Mouse (Mus musculus) neural tube, embryonic 15.5 days (tissue): ENCODE measurements around the gene Efna2. TPM values are rescaled to one million over a fixed set of nuclear protein-coding genes. Genes with fewer than 3 reads are reported as not detected.
A peak's percentile ranks its signal among the peaks of the same experiment; 100 is the strongest.

Experiments used
- ATAC-seq: fragments of 200-750 bp; cut with Nextera tagmentation; 2 replicates; pipeline ENCODE4 v1.8.0; 2017; ENCODE audit warnings: mild to moderate bottlenecking, moderate TSS enrichment, moderate library complexity; ENCODE audit not compliant: low FRiP score
- H3K27ac ChIP-seq: fragments of 300-500 bp; sonication (generic); replicated peaks from 2 replicates; pipeline ENCODE4 v1.5.1; 2015; ENCODE audit warnings: mild to moderate bottlenecking, inconsistent platforms
- H3K27me3 ChIP-seq: fragments of 300-500 bp; sonication (generic); replicated peaks from 2 replicates; pipeline ENCODE4 v1.6.1; 2015; ENCODE audit warnings: inconsistent platforms
- H3K36me3 ChIP-seq: fragments of 300-500 bp; sonication (generic); 2 replicates; pipeline ENCODE4 v1.6.1; 2015; ENCODE audit warnings: inconsistent platforms
- H3K4me1 ChIP-seq: fragments of 300-500 bp; sonication (generic); 2 replicates; pipeline ENCODE4 v1.6.1; 2015; ENCODE audit warnings: inconsistent platforms
- H3K4me2 ChIP-seq: fragments of 300-500 bp; sonication (generic); 2 replicates; pipeline ENCODE4 v1.6.1; 2015; ENCODE audit warnings: inconsistent platforms, mild to moderate bottlenecking, moderate library complexity
- H3K4me3 ChIP-seq: fragments of 300-500 bp; sonication (generic); replicated peaks from 2 replicates; pipeline ENCODE4 v1.5.1; 2015; ENCODE audit warnings: mild to moderate bottlenecking, inconsistent platforms
- H3K9ac ChIP-seq: fragments of 300-500 bp; sonication (generic); replicated peaks from 2 replicates; pipeline ENCODE4 v1.6.1; 2015; ENCODE audit warnings: mild to moderate bottlenecking, inconsistent platforms
- H3K9me3 ChIP-seq: fragments of 300-500 bp; sonication (generic); replicated peaks from 2 replicates; pipeline ENCODE4 v1.6.1; 2016; ENCODE audit warnings: inconsistent platforms
- WGBS: fragments of 180-500 bp; shearing (Covaris S2); methylation state at CpG from one replicate; pipeline ENCODE4 v1.1.7; 2015; ENCODE audit warnings: mixed read lengths; 5-methylcytosine and 5-hydroxymethylcytosine counted together
- polyA plus RNA-seq: library from polyadenylated mRNA; unstranded; fragments of >200 nt; fragmentation: Nextera tagmentation; extraction: Ambion mirVana; gene quantifications from 2 replicates; pipeline ENCODE4 v1.2.1, GENCODE M21; 2015

Gene Efna2
- polyA plus RNA-seq, 1 experiment from 2014 or later: 31.2 TPM

- ATAC-seq: peak; percentile 36; the same call in 1 of the 2 replicates
- Histone ChIP-seq H3K27ac (peak overlapping the region; percentile 89), H3K36me3 (peaks cover 37% of the 10 kb centered on the region), H3K4me1 (peaks cover 79% of the 10 kb centered on the region), H3K9ac (peak overlapping the region; percentile 52), H3K27me3 (no peaks in the 10 kb centered on the region), H3K4me2 (peak overlapping the region; percentile 78), H3K4me3 (peak overlapping the region; percentile 44), H3K9me3 (no peaks in the 10 kb centered on the region)
- WGBS: 9% methylated on average over 12 of the region's 12 CpGs
These were observed 20.2 kb upstream of the Efna2 start for GRCm38 (mm10) chr10:80159021-80159560.

- WGBS: under 1% methylated on average over 55 of the region's 55 CpGs
- peaks cover 79% of the 10 kb centered on the region for H3K4me1 ChIP-seq
- H3K36me3 ChIP-seq: peaks cover 30% of the 10 kb centered on the region
- H3K27ac ChIP-seq: peak overlapping the region; percentile 89
- H3K27me3 ChIP-seq: no peaks in the 10 kb centered on the region
- peak; percentile 89 for ATAC-seq
- H3K9ac ChIP-seq: peak overlapping the region; percentile 52
- H3K4me3 ChIP-seq: peak overlapping the region; percentile 44
- H3K9me3 ChIP-seq: no peaks in the 10 kb centered on the region
- H3K4me2 ChIP-seq: peak overlapping the region; percentile 78
These were observed 19.5 kb upstream of the Efna2 start for GRCm38 (mm10) chr10:80159561-80160454.

GRCm38 (mm10) chr10:80160455-80161371 is 18.6 kb upstream of the Efna2 start:
- Histone ChIP-seq H3K36me3 (peaks cover 21% of the 10 kb centered on the region), H3K4me2 (peak overlapping the region; percentile 78), H3K9ac (peak overlapping the region; percentile 36), H3K4me1 (peaks cover 78% of the 10 kb centered on the region), H3K4me3 (peak overlapping the region; percentile 44), H3K27me3 (no peaks in the 10 kb centered on the region), H3K27ac (peak overlapping the region; percentile 89), H3K9me3 (no peaks in the 10 kb centered on the region)
- ATAC-seq: no peak
- WGBS: 2% methylated on average over 33 of the region's 33 CpGs

GRCm38 (mm10) chr10:80161522-80162242 is 17.6 kb upstream of the Efna2 start:
- WGBS: 11% methylated on average over 7 of the region's 7 CpGs
- ATAC-seq: no peak
- H3K9ac ChIP-seq: peak overlapping the region; percentile 36; the same call in 1 of the 2 replicates
- no peaks in the 10 kb centered on the region for H3K27me3 ChIP-seq
- H3K4me2 ChIP-seq: peak overlapping the region; percentile 78
- H3K9me3 ChIP-seq: no peaks in the 10 kb centered on the region
- H3K36me3 ChIP-seq: peaks cover 11% of the 10 kb centered on the region
- H3K4me3 ChIP-seq: peak overlapping the region; percentile 44; the same call in 1 of the 2 replicates
- H3K27ac ChIP-seq: peak overlapping the region; percentile 89
- peaks cover 81% of the 10 kb centered on the region for H3K4me1 ChIP-seq

GRCm38 (mm10) chr10:80162243-80162608 is 17.1 kb upstream of the Efna2 start:
- Histone ChIP-seq H3K9ac (no peak overlapping the region), H3K27me3 (no peaks in the 10 kb centered on the region), H3K27ac (peak overlapping the region; percentile 89), H3K4me3 (no peak overlapping the region), H3K4me1 (peaks cover 81% of the 10 kb centered on the region), H3K4me2 (no peak overlapping the region), H3K9me3 (no peaks in the 10 kb centered on the region), H3K36me3 (peaks cover 6% of the 10 kb centered on the region)
- ATAC-seq: no peak
- WGBS: 82% methylated on average over 3 of the region's 3 CpGs

GRCm38 (mm10) chr10:80162716-80163299 is 16.5 kb upstream of the Efna2 start:
- Histone ChIP-seq H3K27me3 (no peaks in the 10 kb centered on the region), H3K27ac (no peak overlapping the region), H3K4me1 (peaks cover 78% of the 10 kb centered on the region), H3K9ac (no peak overlapping the region), H3K4me2 (no peak overlapping the region), H3K36me3 (peaks cover 3% of the 10 kb centered on the region; the same call in 1 of the 2 replicates), H3K9me3 (no peaks in the 10 kb centered on the region), H3K4me3 (no peak overlapping the region)
- WGBS: 76% methylated on average over 6 of the region's 6 CpGs
- no peak for ATAC-seq

GRCm38 (mm10) chr10:80163721-80164120 is 15.6 kb upstream of the Efna2 start:
- 77% methylated on average over 8 of the region's 8 CpGs for WGBS
- peak overlapping the region; percentile 67; the same call in 1 of the 2 replicates for H3K9ac ChIP-seq

GRCm38 (mm10) chr10:80164161-80164997 is 14.9 kb upstream of the Efna2 start:
- H3K9ac ChIP-seq: peak overlapping the region; percentile 67
- ATAC-seq: peak; percentile 1; the same call in 1 of the 2 replicates
- H3K27ac ChIP-seq: peak overlapping the region; percentile 90
- WGBS: 8% methylated on average over 43 of the region's 44 CpGs
- peaks cover 74% of the 10 kb centered on the region for H3K4me1 ChIP-seq
- no peaks in the 10 kb centered on the region for H3K9me3 ChIP-seq
- no peaks in the 10 kb centered on the region for H3K27me3 ChIP-seq
- H3K36me3 ChIP-seq: no peaks in the 10 kb centered on the region
- H3K4me3 ChIP-seq: peak overlapping the region; percentile 48
- H3K4me2 ChIP-seq: peak overlapping the region; percentile 96

More at GRCm38 (mm10) chr10:80163721-80164120, 15.6 kb upstream of the Efna2 start:
- Histone ChIP-seq H3K36me3 (no peaks in the 10 kb centered on the region), H3K4me3 (peak overlapping the region; percentile 48; the same call in 1 of the 2 replicates), H3K4me1 (peaks cover 74% of the 10 kb centered on the region), H3K27ac (peak overlapping the region; percentile 90), H3K9me3 (no peaks in the 10 kb centered on the region), H3K4me2 (peak overlapping the region; percentile 96), H3K27me3 (no peaks in the 10 kb centered on the region)
- no peak for ATAC-seq

GRCm38 (mm10) chr10:80164998-80165344 is 14.3 kb upstream of the Efna2 start:
- H3K4me2 ChIP-seq: peak overlapping the region; percentile 96
- no peaks in the 10 kb centered on the region for H3K9me3 ChIP-seq
- H3K36me3 ChIP-seq: peaks cover 3% of the 10 kb centered on the region
- H3K27me3 ChIP-seq: no peaks in the 10 kb centered on the region
- H3K4me1 ChIP-seq: peaks cover 77% of the 10 kb centered on the region
- under 1% methylated on average over 17 of the region's 17 CpGs for WGBS
- peak; percentile 64 for ATAC-seq
- peak overlapping the region; percentile 48 for H3K4me3 ChIP-seq
- peak overlapping the region; percentile 90 for H3K27ac ChIP-seq
- H3K9ac ChIP-seq: peak overlapping the region; percentile 67
